Mouse (Mus musculus): ENCODE measurements around the gene Mettl1. TPM values are rescaled to one million over a fixed set of nuclear protein-coding genes. Genes with fewer than 3 reads are reported as not detected.

Mettl1 gene
- polyA plus RNA-seq, 1 experiment from 2014 or later, result 37.4 TPM

DNA sequence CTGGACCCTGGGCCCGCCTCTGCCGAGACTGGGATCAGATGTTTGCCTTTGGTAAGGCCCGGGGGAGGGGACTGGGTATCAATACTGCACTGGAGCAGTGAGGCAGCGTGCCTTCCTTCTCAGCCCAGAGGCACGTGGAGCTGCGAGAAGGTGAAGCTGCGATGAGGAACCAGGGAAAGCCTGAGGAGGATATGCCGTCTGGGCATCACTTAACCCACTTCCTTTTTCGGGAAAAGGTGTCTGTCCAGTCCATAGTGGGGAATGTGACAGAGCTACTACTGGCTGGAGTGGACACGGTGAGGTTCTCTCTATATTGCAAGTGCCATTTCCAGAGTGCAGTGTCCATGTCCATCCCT, 8.9 kb downstream of the Mettl1 start:
- H3K4me3 ChIP-seq (replicated peaks; ENCODE audit: low read depth, low read length), result 0 out of 2 replicates have a peak overlapping the region, but pooled peaks have one; percentile 24
- ATAC-seq (replicated peaks; ENCODE audit: low FRiP score, low read depth), result no peak

DNA sequence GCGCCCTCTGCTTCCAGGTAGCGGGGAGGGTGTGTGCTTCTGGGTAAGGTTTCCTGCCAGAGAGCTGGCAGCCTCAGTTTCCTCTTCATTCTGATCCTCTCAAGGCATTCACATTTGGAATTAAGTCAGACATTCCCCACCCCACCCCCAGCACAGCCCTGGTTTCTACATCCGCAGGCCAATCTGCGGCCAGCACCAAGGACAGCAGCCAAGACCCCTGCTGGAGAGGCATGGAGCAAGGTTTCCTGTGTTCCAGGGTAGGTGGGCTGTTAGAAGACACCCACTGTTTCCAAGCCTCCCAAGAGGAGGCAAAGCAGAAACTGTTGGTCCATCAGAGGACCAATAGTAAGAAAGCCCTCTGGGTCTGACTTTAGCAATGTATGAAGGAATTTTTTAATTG, 13.4 kb downstream of the Mettl1 start:
- H3K27ac ChIP-seq, result no peak overlapping the region
- 70% methylated on average over 4 of the region's 4 CpGs for WGBS
- no peaks in the 10 kb centered on the region for H3K4me1 ChIP-seq (replicated peaks; ENCODE audit: insufficient read depth, low read length)
- no peak overlapping the region for H3K4me2 ChIP-seq (ENCODE audit: low read length)
- TF ChIP-seq CTCF (IDR thresholded peaks at IDR 0.05; ENCODE audit: low read depth), result no peak
- H3K9ac ChIP-seq (ENCODE audit: low read depth, low read length), result no peak overlapping the region
- no peak overlapping the region for H3K4me3 ChIP-seq (replicated peaks; ENCODE audit: low read depth, low read length)
- 0 out of 2 replicates have a peak, but pooled peaks cover 4% of the 10 kb centered on the region for H3K27me3 ChIP-seq (ENCODE audit: insufficient read depth, low read length)
- H3K36me3 ChIP-seq (ENCODE audit: insufficient read depth, low read length), result peaks cover 17% of the 10 kb centered on the region; the same call in 1 of the 2 replicates
- no peak for ATAC-seq (replicated peaks; ENCODE audit: low FRiP score, low read depth)
- no peaks in the 10 kb centered on the region for H3K9me3 ChIP-seq (replicated peaks; ENCODE audit: low read length)
- no peak for DNase-seq (ENCODE audit: low spot score)

More for the DNA sequence above, 8.9 kb downstream of the Mettl1 start:
- TF ChIP-seq CTCF (IDR thresholded peaks at IDR 0.05; ENCODE audit: low read depth), result no peak
- 14% methylated on average over 10 of the region's 10 CpGs for whole genome bisulfite sequencing
- Histone ChIP-seq H3K27me3 (ENCODE audit: insufficient read depth, low read length) (peaks cover 24% of the 10 kb centered on the region), H3K9me3 (replicated peaks; ENCODE audit: low read length) (no peaks in the 10 kb centered on the region), H3K36me3 (ENCODE audit: insufficient read depth, low read length) (0 out of 2 replicates have a peak, but pooled peaks cover under 1% of the 10 kb centered on the region), H3K4me1 (replicated peaks; ENCODE audit: insufficient read depth, low read length) (peaks cover 13% of the 10 kb centered on the region; the same call in 1 of the 2 replicates), H3K9ac (ENCODE audit: low read depth, low read length) (peak overlapping the region; percentile 54; the same call in 1 of the 2 replicates), H3K4me2 (ENCODE audit: low read length) (peak overlapping the region; percentile 48; the same call in 1 of the 2 replicates), H3K27ac (0 out of 2 replicates have a peak overlapping the region, but pooled peaks have one; percentile 9)
- DNase-seq (ENCODE audit: low spot score), result no peak

DNA sequence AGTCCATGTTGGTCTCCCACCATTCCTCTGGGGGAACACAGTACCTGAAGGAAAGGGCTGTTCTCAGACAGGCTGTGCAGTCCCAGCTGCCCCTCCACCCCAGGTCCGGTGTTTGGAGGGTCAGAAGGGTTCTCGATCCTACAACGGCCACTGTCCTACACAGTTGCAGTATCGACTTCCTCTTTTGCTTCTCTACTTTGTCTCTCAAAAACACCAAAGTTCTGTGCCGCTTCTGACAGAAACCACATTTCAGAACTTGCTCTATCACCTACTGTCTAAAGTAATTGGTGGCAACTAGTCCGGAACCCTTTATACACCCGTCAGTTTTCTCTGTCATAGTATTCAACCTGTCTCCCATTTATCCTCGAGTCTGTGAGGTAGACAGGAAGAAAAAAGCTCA, 14.2 kb downstream of the Mettl1 start:
- TF ChIP-seq CTCF (IDR thresholded peaks at IDR 0.05; ENCODE audit: low read depth), result no peak
- Histone ChIP-seq H3K4me2 (ENCODE audit: low read length) (no peak overlapping the region), H3K27me3 (ENCODE audit: insufficient read depth, low read length) (0 out of 2 replicates have a peak, but pooled peaks cover 3% of the 10 kb centered on the region), H3K9ac (ENCODE audit: low read depth, low read length) (no peak overlapping the region), H3K36me3 (ENCODE audit: insufficient read depth, low read length) (peaks cover 17% of the 10 kb centered on the region; the same call in 1 of the 2 replicates), H3K4me3 (replicated peaks; ENCODE audit: low read depth, low read length) (no peak overlapping the region), H3K4me1 (replicated peaks; ENCODE audit: insufficient read depth, low read length) (no peaks in the 10 kb centered on the region), H3K9me3 (replicated peaks; ENCODE audit: low read length) (no peaks in the 10 kb centered on the region), H3K27ac (no peak overlapping the region)
- ATAC-seq (replicated peaks; ENCODE audit: low FRiP score, low read depth) (no peak), DNase-seq (ENCODE audit: low spot score) (no peak)
- 89% methylated on average over 8 of the region's 8 CpGs for WGBS

DNA sequence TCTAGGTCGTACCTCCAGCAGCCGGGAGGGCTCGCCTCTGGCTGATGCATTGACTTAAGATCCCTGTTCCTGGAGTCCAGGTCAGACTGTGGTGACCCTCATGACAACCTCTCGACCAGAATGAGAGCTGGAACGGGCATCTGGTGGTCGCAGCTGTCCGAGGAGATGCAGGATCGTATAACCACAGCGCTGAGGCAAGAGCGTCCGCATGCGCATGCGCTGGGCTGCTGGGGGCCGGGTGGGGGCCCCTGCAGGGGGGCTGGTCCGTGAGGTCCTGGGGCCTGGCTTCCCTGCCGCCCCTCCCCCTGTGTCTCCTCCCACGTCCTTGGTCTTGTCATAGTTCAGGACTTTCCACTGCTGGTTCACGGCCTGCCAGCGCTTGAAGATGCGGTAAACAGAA, 15.3 kb downstream of the Mettl1 start:
- Histone ChIP-seq H3K4me2 (ENCODE audit: low read length) (no peak overlapping the region), H3K9ac (ENCODE audit: low read depth, low read length) (no peak overlapping the region), H3K27me3 (ENCODE audit: insufficient read depth, low read length) (no peaks in the 10 kb centered on the region), H3K36me3 (ENCODE audit: insufficient read depth, low read length) (peaks cover 17% of the 10 kb centered on the region; the same call in 1 of the 2 replicates), H3K27ac (no peak overlapping the region), H3K9me3 (replicated peaks; ENCODE audit: low read length) (no peaks in the 10 kb centered on the region), H3K4me3 (replicated peaks; ENCODE audit: low read depth, low read length) (no peak overlapping the region), H3K4me1 (replicated peaks; ENCODE audit: insufficient read depth, low read length) (no peaks in the 10 kb centered on the region)
- 81% methylated on average over 20 of the region's 20 CpGs for WGBS
- ATAC-seq (replicated peaks; ENCODE audit: low FRiP score, low read depth), result no peak
- no peak for DNase-seq (ENCODE audit: low spot score)
- no peak for TF ChIP-seq CTCF (IDR thresholded peaks at IDR 0.05; ENCODE audit: low read depth)

DNA sequence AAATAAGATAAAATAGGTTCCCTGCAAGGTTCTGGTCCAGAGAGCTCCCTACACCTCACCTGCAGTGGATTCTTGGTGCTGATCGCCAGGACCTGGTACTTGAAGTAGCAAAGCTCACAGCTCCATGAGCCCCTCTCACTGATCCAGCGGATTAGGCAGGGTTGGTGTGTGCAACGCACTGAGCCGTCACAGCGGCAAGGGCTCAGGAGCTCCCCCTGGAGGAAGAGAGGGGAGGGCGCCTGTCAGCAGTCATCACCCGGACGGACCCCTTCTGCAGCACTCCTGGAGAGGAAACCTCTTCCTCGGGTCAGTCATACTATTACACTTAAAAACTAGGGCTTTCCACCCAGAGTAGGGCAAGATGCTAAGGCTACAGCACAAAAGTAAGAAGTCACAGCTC, 16.9 kb downstream of the Mettl1 start:
- Histone ChIP-seq H3K9me3 (replicated peaks; ENCODE audit: low read length) (no peaks in the 10 kb centered on the region), H3K4me1 (replicated peaks; ENCODE audit: insufficient read depth, low read length) (no peaks in the 10 kb centered on the region), H3K4me3 (replicated peaks; ENCODE audit: low read depth, low read length) (peak overlapping the region; percentile 84; the same call in 1 of the 2 replicates), H3K4me2 (ENCODE audit: low read length) (peak overlapping the region; percentile 99), H3K36me3 (ENCODE audit: insufficient read depth, low read length) (peaks cover 17% of the 10 kb centered on the region; the same call in 1 of the 2 replicates), H3K27me3 (ENCODE audit: insufficient read depth, low read length) (no peaks in the 10 kb centered on the region), H3K27ac (no peak overlapping the region), H3K9ac (ENCODE audit: low read depth, low read length) (no peak overlapping the region)
- WGBS, result under 1% methylated on average over 9 of the region's 9 CpGs
- peak; percentile 93 for TF ChIP-seq CTCF (IDR thresholded peaks at IDR 0.05; ENCODE audit: low read depth)
- ATAC-seq (replicated peaks; ENCODE audit: low FRiP score, low read depth) (peak; percentile 14; the same call in 1 of the 2 replicates), DNase-seq (ENCODE audit: low spot score) (peak; percentile 85)

DNA sequence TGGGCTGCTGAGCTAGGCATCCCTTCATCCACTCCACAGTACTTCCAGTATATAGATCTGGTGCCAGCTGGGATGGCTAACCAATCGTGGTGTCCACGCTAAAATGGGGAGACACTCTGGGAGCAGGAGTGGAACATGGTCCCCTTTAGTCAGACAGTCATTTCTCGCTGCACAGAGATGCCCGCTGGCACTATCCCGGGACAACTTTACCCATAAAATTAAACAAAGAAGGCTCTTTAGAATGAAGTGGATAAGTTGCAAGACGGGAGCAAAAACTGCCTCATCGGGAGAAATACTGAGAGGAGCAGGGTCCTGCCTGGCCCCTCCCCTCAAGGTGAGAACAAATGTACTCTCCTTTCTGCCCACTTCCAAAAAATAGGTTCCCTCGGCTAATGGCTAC, 17.5 kb downstream of the Mettl1 start:
- H3K27ac ChIP-seq, result no peak overlapping the region
- H3K27me3 ChIP-seq (ENCODE audit: insufficient read depth, low read length), result no peaks in the 10 kb centered on the region
- peak overlapping the region; percentile 84 for H3K4me3 ChIP-seq (replicated peaks; ENCODE audit: low read depth, low read length)
- H3K4me1 ChIP-seq (replicated peaks; ENCODE audit: insufficient read depth, low read length), result no peaks in the 10 kb centered on the region
- WGBS, result 4% methylated on average over 8 of the region's 8 CpGs
- ATAC-seq (replicated peaks; ENCODE audit: low FRiP score, low read depth) (no peak), DNase-seq (ENCODE audit: low spot score) (no peak)
- H3K9me3 ChIP-seq (replicated peaks; ENCODE audit: low read length), result no peaks in the 10 kb centered on the region
- TF ChIP-seq CTCF (IDR thresholded peaks at IDR 0.05; ENCODE audit: low read depth), result no peak
- H3K4me2 ChIP-seq (ENCODE audit: low read length), result peak overlapping the region; percentile 99
- H3K36me3 ChIP-seq (ENCODE audit: insufficient read depth, low read length), result peaks cover 17% of the 10 kb centered on the region; the same call in 1 of the 2 replicates
- H3K9ac ChIP-seq (ENCODE audit: low read depth, low read length), result peak overlapping the region; percentile 85
